Mouse (Mus musculus) hindbrain, embryonic 11.5 days (tissue): ENCODE results near the gene Mreg. TPM values are rescaled to one million over a fixed set of nuclear protein-coding genes. Genes with fewer than 3 reads are reported as not detected.
"Not testable (repeated sequence)": the region's sequence is repeated elsewhere in the genome, so short reads cannot be mapped to it uniquely, and the experiment has no call there.

Source experiments
- ATAC-seq: fragments of 200-750 bp; cut with Nextera tagmentation; 2 replicates; pipeline ENCODE4 v1.8.0; 2017; ENCODE audit warnings: mild to moderate bottlenecking, moderate TSS enrichment, moderate library complexity; ENCODE audit not compliant: low FRiP score
- DNase-seq: peaks from one replicate; pipeline ENCODE4 v3.0.0-alpha.2; 2015; ENCODE audit warnings: low spot score
- H3K27ac ChIP-seq: fragments of 300-500 bp; sonication (generic); 2 replicates; pipeline ENCODE4 v1.5.1; 2014; ENCODE audit warnings: mild to moderate bottlenecking, low read depth, low read length
- H3K27me3 ChIP-seq: fragments of 300-500 bp; sonication (generic); 2 replicates; pipeline ENCODE4 v1.6.1; 2014; ENCODE audit warnings: mild to moderate bottlenecking, low read length, moderate library complexity, mixed read lengths; ENCODE audit not compliant: control insufficient read depth, insufficient read depth
- H3K36me3 ChIP-seq: fragments of 300-500 bp; sonication (generic); 2 replicates; pipeline ENCODE4 v1.6.1; 2014; ENCODE audit warnings: mild to moderate bottlenecking, low read length, moderate library complexity, mixed read lengths; ENCODE audit not compliant: control insufficient read depth, insufficient read depth
- H3K4me1 ChIP-seq: fragments of 300-500 bp; sonication (generic); replicated peaks from 2 replicates; pipeline ENCODE4 v1.6.1; 2014; ENCODE audit warnings: low read length, mixed read lengths; ENCODE audit not compliant: control insufficient read depth, insufficient read depth
- H3K4me2 ChIP-seq: fragments of 300-500 bp; sonication (generic); replicated peaks from 2 replicates; pipeline ENCODE4 v1.6.1; 2014; ENCODE audit warnings: mild to moderate bottlenecking, low read depth, low read length
- H3K4me3 ChIP-seq: fragments of 300-500 bp; sonication (generic); 2 replicates; pipeline ENCODE4 v1.5.1; 2014; ENCODE audit warnings: low read depth, low read length
- H3K9ac ChIP-seq: fragments of 300-500 bp; sonication (generic); 2 replicates; pipeline ENCODE4 v1.6.1; 2014; ENCODE audit warnings: low read depth, low read length
- H3K9me3 ChIP-seq: fragments of 300-500 bp; sonication (generic); 2 replicates; pipeline ENCODE4 v1.6.1; 2016; ENCODE audit warnings: low read length; ENCODE audit not compliant: control insufficient read depth
- WGBS: fragments of 180-500 bp; shearing (Covaris S2); extraction: QIAGEN DNeasy Blood & Tissue Kit; methylation state at CpG from one replicate; pipeline ENCODE4 v1.1.7; 2014; 5-methylcytosine and 5-hydroxymethylcytosine counted together
- polyA plus RNA-seq: library from polyadenylated mRNA; unstranded; fragments of >200 nt; fragmentation: Nextera tagmentation; extraction: Ambion mirVana; gene quantifications from 2 replicates; pipeline ENCODE4 v1.2.1, GENCODE M21; 2014

Mreg gene
- polyA plus RNA-seq, 1 experiment from 2014 or later, result 15.6 TPM

DNA sequence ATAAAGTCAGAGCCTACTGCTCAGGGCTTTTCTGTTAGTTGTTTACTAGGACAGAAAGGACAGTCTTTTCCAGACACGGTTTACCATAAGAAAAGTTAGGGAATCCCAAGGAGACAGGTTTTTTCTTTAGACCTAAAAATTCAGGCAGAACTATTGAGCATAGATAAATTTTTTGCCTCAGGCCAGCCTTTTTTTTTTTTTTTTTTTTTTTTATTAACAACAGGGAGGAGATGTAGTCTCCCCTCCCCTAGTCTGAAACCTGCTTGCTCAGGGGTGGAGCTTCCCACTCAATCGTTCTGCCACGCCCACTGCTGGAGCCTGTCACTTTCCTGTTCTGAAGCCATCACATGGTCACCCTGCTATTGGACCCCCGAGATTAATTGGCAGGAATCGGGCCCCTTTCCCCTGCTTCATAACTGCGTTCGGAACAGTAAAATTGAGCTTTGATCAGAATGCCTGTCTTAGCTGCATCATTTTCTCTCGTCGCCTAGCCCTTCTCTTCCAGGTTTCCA is 36.2 kb upstream of the Mreg start:
- WGBS, result 50% methylated on average over 9 of the region's 9 CpGs
- H3K4me1 ChIP-seq, H3K27me3 ChIP-seq, H3K27ac ChIP-seq, H3K9ac ChIP-seq, H3K9me3 ChIP-seq, H3K4me3 ChIP-seq, H3K36me3 ChIP-seq, DNase-seq, H3K4me2 ChIP-seq, ATAC-seq: not testable (repeated sequence)

DNA sequence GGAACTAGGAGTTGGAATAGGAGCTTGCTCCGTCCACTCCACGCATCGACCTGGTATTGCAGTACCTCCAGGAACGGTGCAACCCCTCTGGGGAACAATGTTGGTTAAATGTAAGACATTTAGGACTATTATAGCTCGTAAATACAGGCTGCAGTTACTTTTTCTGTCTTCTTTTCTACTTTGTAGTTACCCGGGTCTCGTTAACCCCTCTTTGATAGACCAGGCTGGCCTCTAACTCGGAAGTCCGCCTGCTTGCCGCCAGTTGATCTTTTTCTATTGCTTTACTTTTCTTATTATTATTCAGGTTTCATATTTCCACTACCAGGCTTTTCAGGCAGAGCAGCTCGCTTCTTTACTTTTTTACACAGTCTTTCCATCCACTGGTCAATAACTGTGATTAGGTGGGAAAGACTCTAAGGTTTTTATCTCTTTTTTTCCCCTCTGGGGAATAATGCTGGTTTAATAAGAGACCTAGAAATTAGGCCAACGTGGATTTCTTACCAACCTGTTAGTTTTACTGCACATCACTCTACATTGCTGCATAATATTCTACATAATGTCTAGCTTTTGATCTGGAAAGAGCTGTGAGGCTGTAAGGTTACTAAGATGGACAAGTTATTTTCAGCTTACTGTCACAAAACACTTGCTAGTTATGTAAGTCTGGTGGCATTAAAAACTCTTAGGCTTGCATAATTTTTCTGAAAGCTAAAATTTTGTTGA is 32.4 kb upstream of the Mreg start:
- Histone ChIP-seq H3K36me3 (no peaks in the 10 kb centered on the region), H3K9me3 (no peaks in the 10 kb centered on the region), H3K4me2 (peak overlapping the region; percentile 49; the same call in 1 of the 2 replicates), H3K9ac (no peak overlapping the region), H3K27ac (peak overlapping the region; percentile 65), H3K4me3 (no peak overlapping the region), H3K4me1 (no peaks in the 10 kb centered on the region), H3K27me3 (no peaks in the 10 kb centered on the region)
- 1% methylated on average over 12 of the region's 12 CpGs for WGBS
- ATAC-seq, result peak; percentile 91
- DNase-seq, result peak; percentile 72

DNA sequence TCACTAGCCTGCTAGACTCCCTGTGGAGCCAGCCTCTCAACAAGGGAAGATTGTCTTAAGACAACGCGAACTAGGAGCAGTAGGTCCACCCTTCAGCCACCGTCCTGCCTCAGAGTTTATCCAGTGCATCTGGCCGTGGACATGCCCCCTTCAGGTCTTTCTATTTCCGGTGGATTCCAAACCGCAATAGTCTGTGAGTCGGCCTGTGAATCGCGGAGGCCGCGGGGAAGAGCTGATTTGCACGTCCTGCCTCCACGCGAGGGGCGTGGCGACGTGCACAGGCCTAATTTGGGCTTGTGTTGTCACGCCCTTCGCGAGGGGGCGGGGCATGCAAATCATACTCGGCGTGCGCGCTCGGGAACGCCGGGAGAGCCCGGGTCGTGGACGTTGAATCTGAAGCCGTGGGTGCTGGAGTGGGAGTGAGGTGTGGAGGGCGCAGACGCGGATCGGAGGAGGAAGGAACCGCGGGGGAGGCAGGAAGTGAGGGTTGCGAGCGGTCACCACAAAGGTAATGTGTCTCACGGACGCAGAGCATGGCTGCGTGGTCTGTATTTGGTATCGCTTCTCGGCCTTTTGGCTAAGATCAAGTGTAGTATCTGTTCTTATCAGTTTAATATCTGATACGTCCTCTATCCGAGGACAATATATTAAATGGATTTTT is 31.7 kb upstream of the Mreg start:
- whole genome bisulfite sequencing, result under 1% methylated on average over 45 of the region's 47 CpGs
- ATAC-seq (peak; percentile 96), DNase-seq (peak; percentile 97)
- no peaks in the 10 kb centered on the region for H3K27me3 ChIP-seq
- no peaks in the 10 kb centered on the region for H3K4me1 ChIP-seq
- H3K4me2 ChIP-seq, result peak overlapping the region; percentile 49
- H3K9me3 ChIP-seq, result no peaks in the 10 kb centered on the region
- peak overlapping the region; percentile 29 for H3K4me3 ChIP-seq
- no peaks in the 10 kb centered on the region for H3K36me3 ChIP-seq
- peak overlapping the region; percentile 92 for H3K27ac ChIP-seq
- peak overlapping the region; percentile 91 for H3K9ac ChIP-seq

DNA sequence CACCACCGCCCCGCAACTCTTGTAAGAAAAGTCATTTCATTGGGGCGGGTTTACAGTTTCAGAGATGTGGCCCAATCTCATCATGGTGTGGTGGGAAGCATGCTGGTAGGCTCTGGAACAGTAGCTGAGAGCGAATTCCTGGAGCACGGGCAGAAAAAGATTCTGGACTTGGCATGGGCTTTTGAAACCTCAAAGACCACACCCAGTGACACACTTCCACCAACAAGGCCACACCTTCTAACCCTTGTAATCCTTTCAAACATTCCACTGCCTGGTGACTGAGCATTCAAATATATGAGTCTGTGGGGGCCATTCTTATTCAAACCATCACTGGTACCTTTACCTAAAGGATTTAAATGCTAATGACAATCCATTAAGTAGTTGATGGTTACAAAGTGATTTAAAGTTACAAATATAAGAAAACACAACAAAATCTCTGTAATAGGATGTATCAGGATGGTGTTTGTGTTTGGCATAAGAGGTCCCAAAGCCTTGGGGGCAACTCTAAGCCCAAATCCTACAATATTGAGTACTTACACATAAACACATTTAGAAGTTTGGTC is 30.6 kb upstream of the Mreg start:
- Histone ChIP-seq H3K27ac (no peak overlapping the region), H3K27me3 (no peaks in the 10 kb centered on the region), H3K9me3 (no peaks in the 10 kb centered on the region), H3K9ac (no peak overlapping the region), H3K4me3 (no peak overlapping the region), H3K4me2 (no peak overlapping the region), H3K36me3 (no peaks in the 10 kb centered on the region), H3K4me1 (no peaks in the 10 kb centered on the region)
- WGBS, result 89% methylated on average over 5 of the region's 5 CpGs
- no peak for ATAC-seq
- DNase-seq, result no peak

DNA sequence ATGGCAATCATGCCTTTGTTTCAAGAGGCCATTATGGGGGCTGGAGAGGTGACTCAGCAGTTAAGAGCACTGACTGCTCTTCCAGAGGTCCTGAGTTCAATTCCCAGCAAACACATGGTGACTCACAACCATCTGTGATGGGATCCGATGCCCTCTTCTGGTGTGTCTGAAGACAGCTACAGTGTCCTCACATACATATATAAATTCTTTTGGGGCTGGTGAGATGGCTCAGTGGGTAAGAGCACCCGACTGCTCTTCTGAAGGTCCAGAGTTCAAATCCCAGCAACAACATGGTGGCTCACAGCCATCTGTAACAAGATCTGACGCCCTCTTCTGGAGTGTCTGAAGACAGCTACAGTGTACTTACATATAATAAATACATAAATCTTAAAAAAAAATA is 27.0 kb upstream of the Mreg start:
- not testable (repeated sequence) for H3K9ac ChIP-seq, H3K36me3 ChIP-seq, H3K27me3 ChIP-seq, H3K9me3 ChIP-seq, H3K4me3 ChIP-seq, H3K27ac ChIP-seq, DNase-seq, H3K4me1 ChIP-seq, ATAC-seq, H3K4me2 ChIP-seq
- whole genome bisulfite sequencing, result 88% methylated on average over 3 of the region's 3 CpGs

DNA sequence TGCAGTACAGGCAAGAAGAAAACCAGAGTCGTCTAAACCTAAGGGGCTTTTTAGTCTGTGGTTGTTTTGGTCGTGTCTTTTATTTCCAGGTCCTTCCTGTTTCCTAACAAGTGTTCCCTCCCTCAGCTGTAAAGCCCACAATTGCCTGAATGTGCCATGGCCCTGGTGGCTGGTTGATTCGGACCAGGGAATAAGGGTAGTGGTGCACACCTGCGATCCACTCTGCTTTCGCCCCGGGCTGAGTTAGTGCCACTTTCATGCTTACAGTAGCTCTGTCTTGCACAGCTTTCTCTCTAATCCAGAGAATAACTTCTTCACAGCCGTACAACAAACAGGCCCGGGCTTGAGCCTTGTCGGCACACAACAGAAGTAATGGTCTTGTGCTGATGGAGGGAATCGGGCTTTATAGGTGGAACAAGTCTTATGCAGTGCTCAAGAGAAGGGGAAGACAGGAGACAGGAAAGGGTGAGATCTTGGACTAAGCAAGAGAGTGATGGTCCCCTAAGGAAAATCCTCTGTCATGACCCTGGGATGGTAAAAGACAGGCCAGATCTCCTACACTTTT is 26.0 kb upstream of the Mreg start:
- DNase-seq (no peak), ATAC-seq (no peak)
- 67% methylated on average over 10 of the region's 10 CpGs for WGBS
- no peaks in the 10 kb centered on the region for H3K4me1 ChIP-seq
- no peak overlapping the region for H3K4me2 ChIP-seq
- H3K36me3 ChIP-seq, result no peaks in the 10 kb centered on the region
- H3K9ac ChIP-seq, result no peak overlapping the region
- no peak overlapping the region for H3K27ac ChIP-seq
- no peaks in the 10 kb centered on the region for H3K9me3 ChIP-seq
- H3K27me3 ChIP-seq, result no peaks in the 10 kb centered on the region
- no peak overlapping the region for H3K4me3 ChIP-seq

DNA sequence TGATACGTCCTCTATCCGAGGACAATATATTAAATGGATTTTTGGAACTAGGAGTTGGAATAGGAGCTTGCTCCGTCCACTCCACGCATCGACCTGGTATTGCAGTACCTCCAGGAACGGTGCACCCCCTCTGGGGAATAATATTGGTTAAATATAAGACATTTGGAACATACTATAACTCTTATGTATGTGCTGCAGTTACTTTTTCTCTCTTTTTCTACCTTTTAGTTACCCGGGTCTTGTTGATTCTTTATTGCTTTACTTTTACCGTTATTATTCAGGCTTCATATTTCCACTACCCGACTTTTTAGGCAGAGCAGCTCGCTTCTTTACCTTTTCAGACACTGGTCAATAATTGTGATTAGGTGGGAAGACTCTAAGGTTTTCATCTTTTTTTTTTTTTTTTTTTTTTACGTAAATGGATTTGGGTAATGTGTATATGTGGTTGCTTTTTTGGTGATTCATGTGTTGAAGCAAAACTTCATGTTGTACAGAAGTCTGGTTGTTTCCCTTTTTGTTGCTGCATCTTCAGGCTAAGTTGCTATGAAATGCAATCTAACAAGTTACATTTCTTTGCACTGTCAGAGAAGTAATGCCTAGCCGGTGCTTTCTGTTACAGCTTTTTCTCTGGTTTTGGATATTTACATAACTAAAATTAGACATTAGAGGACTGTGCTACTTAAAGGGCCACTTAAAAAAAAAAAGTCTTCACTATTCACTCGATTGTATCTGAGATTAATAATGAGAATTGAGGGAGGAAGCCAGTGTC is 25.1 kb upstream of the Mreg start:
- DNase-seq (no peak), ATAC-seq (peak; percentile 57; the same call in 1 of the 2 replicates)
- no peak overlapping the region for H3K4me2 ChIP-seq

DNA sequence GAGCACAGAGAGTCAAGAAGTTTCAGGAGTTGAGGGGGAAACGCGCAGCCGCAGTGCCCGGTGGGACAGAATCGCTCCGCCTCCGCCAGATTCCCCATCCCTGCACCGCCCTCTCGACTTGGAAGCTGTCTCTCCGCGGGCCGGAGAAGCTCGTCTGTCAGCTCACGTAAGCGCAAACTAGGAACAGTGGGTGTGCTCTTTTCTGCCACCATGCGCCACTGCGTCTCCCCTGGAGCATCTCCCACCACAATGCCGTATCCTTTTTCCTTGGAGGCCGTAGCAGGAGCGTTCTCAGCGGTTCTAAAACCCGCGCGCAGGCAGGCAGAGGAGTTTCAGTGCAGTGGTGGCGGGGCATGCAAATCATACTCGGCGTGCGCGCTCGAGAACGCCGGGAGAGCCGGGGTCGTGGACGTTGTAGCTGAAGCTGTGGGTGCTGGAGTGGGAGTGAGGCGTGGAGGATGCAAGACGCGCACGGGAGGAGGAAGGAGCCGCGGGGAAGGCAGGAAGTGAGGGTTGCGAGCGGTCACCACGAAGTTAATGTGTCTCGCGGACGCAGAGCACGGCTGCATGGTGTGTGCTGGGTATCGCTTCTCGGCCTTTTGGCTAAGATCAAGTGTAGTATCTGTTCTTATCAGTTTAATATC is 24.4 kb upstream of the Mreg start:
- not testable (repeated sequence) for H3K36me3 ChIP-seq, H3K27me3 ChIP-seq, H3K4me1 ChIP-seq, H3K9me3 ChIP-seq
- Histone ChIP-seq H3K4me2 (peak overlapping the region; percentile 75), H3K27ac (peak overlapping the region; percentile 67), H3K9ac (peak overlapping the region; percentile 64), H3K4me3 (peak overlapping the region; percentile 49)
- DNase-seq (peak; percentile 82), ATAC-seq (peak; percentile 88)
- WGBS, result under 1% methylated on average over 35 of the region's 50 CpGs

More for the DNA sequence above, 25.1 kb upstream of the Mreg start:
- Histone ChIP-seq H3K9me3 (no peaks in the 10 kb centered on the region), H3K27me3 (no peaks in the 10 kb centered on the region), H3K36me3 (no peaks in the 10 kb centered on the region), H3K4me3 (no peak overlapping the region), H3K9ac (no peak overlapping the region), H3K27ac (no peak overlapping the region), H3K4me1 (no peaks in the 10 kb centered on the region)
- WGBS, result 8% methylated on average over 11 of the region's 13 CpGs
